Mouse (Mus musculus): ENCODE measurements around the gene Cldn34b1. TPM values are rescaled to one million over a fixed set of nuclear protein-coding genes. Genes with fewer than 3 reads are reported as not detected.
"Not testable (repeated sequence)": the region's sequence is repeated elsewhere in the genome, so short reads cannot be mapped to it uniquely, and the experiment has no call there.

Cldn34b1 gene
- not detected in 2 replicates for polyA plus RNA-seq (2012; rRNA removed)

GRCm38 (mm10) chrX:154890167-154890566 is at the start of gene Cldn34b1:
Cldn34b1 (minus strand) TSS chrX:154890267.
- DNase-seq; H3K4me3 ChIP-seq (replicated peaks; ENCODE audit: extremely low read depth, low read depth, low read length); H3K4me1 ChIP-seq (ENCODE audit: control insufficient read depth, insufficient read depth, low read length): not testable (repeated sequence)
- 86% methylated on average over 3 of the region's 3 CpGs for WGBS

DNA sequence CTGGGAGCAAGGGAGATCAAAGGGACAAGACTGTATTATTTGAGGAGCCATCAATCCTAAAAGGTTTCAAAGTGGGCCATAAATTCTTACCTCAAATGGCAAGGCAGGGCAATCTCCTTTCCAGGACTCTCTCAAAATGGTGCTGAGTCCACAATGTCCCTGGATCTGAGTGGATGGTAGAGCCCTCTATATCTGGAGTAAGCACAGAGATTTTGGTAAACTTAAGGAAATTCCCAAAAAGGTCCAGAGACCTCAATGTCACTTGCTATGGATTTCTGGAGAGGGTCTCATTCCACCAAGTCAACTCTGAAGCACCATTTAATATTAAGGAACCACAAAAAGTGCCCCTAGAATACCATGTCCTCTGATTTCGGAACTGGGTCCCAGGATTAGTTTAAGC is 45.8 kb upstream of the Cldn34b1 start, which contains the start of gene Magea6:
Magea6 (minus strand) TSS at position 101 of the 400 bp plus-strand sequence.
- WGBS, result 54% methylated on average over 1 of the region's 1 CpGs
- DNase-seq; H3K4me3 ChIP-seq (replicated peaks; ENCODE audit: extremely low read depth, low read depth, low read length); H3K4me1 ChIP-seq (ENCODE audit: control insufficient read depth, insufficient read depth, low read length): not testable (repeated sequence)

Other genes with a start within 250 kb of the Cldn34b1 start
- not detected in 2 replicates for gene Magea6, start 45.7 kb upstream of the Cldn34b1 start, polyA plus RNA-seq (2012; rRNA removed)
- not detected in 2 replicates for gene Magea3, start 59.2 kb upstream of the Cldn34b1 start, polyA plus RNA-seq (2012; rRNA removed)
- gene Magea8, start 105.6 kb upstream of the Cldn34b1 start, polyA plus RNA-seq (2012; rRNA removed), result not detected in 2 replicates
- gene Magea5, start 172.9 kb upstream of the Cldn34b1 start, polyA plus RNA-seq (2012; rRNA removed), result not detected in 2 replicates
- gene Magea1, start 199.5 kb upstream of the Cldn34b1 start, polyA plus RNA-seq (2012; rRNA removed), result not detected in 2 replicates
- gene Magea2, start 203.4 kb upstream of the Cldn34b1 start, polyA plus RNA-seq (2012; rRNA removed), result not detected in 2 replicates
- not detected in 2 replicates for gene Cldn34b2, start 238.1 kb upstream of the Cldn34b1 start, polyA plus RNA-seq (2012; rRNA removed)

Measured in lung, adult 2 months (tissue).